Mouse (Mus musculus) kidney, adult 2 months (tissue): Measurements from ENCODE around the gene Tmem234.

Experiments
- CTCF ChIP-seq: fragments of 200-500 bp; conservative IDR thresholded peaks from 2 replicates; pipeline ENCODE4 v1.5.1; 2011; ENCODE audit warnings: low read depth, mild to moderate bottlenecking, control low read depth, low read length, moderate library complexity, mixed read lengths; ENCODE audit not compliant: insufficient read depth, insufficient read length
- POLR2A ChIP-seq: fragments of 200-500 bp; IDR thresholded peaks from one replicate; pipeline ENCODE4 v1.6.1; 2011; ENCODE audit warnings: low read depth, low read length, control low read depth

DNA sequence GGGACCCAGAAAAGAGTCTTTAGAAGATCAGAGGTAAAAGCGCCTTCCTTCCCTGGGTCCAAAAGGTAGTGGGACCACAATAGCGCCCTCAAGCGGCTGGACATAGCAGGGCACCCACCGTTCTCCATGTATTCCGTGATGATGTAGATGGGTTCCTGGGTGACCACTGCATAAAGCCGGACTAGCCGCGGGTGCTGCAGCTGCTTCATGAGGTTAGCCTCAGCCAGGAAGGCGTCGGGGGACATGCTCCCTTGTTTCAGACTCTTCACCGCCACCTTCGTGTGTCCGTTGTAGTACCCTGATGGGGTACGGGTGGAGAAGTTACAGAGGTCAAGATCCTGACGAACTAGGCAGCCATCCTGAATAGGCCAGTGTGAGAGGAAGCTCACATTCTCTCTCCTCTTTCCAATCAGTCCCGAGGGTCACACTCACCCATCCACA, 45.0 kb upstream of the Tmem234 start:
- TF ChIP-seq CTCF (peak; percentile 69), POLR2A (no peak)
